Mouse (Mus musculus) kidney, postnatal 0 days (tissue): Measurements from ENCODE around the gene Lin7a. TPM values are rescaled to one million over a fixed set of nuclear protein-coding genes. Genes with fewer than 3 reads are reported as not detected.
A peak's percentile ranks its signal among the peaks of the same experiment; 100 is the strongest.

Source experiments
- ATAC-seq: fragments of 200-750 bp; cut with Nextera tagmentation; replicated peaks from 2 replicates; pipeline ENCODE4 v1.8.0; 2017; ENCODE audit warnings: low read depth, moderate number of reproducible peaks, moderate TSS enrichment, moderate library complexity; ENCODE audit not compliant: low FRiP score
- DNase-seq: peaks from one replicate; pipeline ENCODE4 v3.0.0-alpha.2; 2016; ENCODE audit warnings: low spot score
- H3K27ac ChIP-seq: fragments of 300-500 bp; sonication (generic); 2 replicates; pipeline ENCODE4 v1.5.1; 2014; ENCODE audit warnings: mild to moderate bottlenecking
- H3K27me3 ChIP-seq: fragments of 300-500 bp; sonication (generic); 2 replicates; pipeline ENCODE4 v1.6.1; 2014; ENCODE audit warnings: low read length, mixed read lengths; ENCODE audit not compliant: insufficient read depth
- H3K36me3 ChIP-seq: fragments of 300-500 bp; sonication (generic); 2 replicates; pipeline ENCODE4 v1.6.1; 2014; ENCODE audit warnings: low read length, mixed read lengths; ENCODE audit not compliant: insufficient read depth
- H3K4me1 ChIP-seq: fragments of 300-500 bp; sonication (generic); replicated peaks from 2 replicates; pipeline ENCODE4 v1.6.1; 2014; ENCODE audit warnings: antibody characterized with exemption, low read length, mixed read lengths; ENCODE audit not compliant: insufficient read depth
- H3K4me2 ChIP-seq: fragments of 300-500 bp; sonication (generic); 2 replicates; pipeline ENCODE4 v1.6.1; 2014; ENCODE audit warnings: mild to moderate bottlenecking, low read length, moderate library complexity, mixed read lengths
- H3K4me3 ChIP-seq: fragments of 300-500 bp; sonication (generic); replicated peaks from 2 replicates; pipeline ENCODE4 v1.5.1; 2014; ENCODE audit warnings: low read depth, low read length
- H3K9ac ChIP-seq: fragments of 300-500 bp; sonication (generic); 2 replicates; pipeline ENCODE4 v1.6.1; 2014; ENCODE audit warnings: low read depth, low read length
- H3K9me3 ChIP-seq: fragments of 300-500 bp; sonication (generic); replicated peaks from 2 replicates; pipeline ENCODE4 v1.6.1; 2016; ENCODE audit warnings: low read length, inconsistent platforms, mixed read lengths
- CTCF ChIP-seq: IDR thresholded peaks from 2 replicates; pipeline ENCODE4 v1.5.1; 2016; ENCODE audit warnings: antibody characterized with exemption, low read depth, mild to moderate bottlenecking, moderate library complexity
- WGBS: fragments of 180-500 bp; shearing (Covaris S2); extraction: QIAGEN DNeasy Blood & Tissue Kit; methylation state at CpG from one replicate; pipeline ENCODE4 v1.1.7; 2014; 5-methylcytosine and 5-hydroxymethylcytosine counted together
- polyA plus RNA-seq: library from polyadenylated mRNA; unstranded; fragments of >200 nt; fragmentation: Nextera tagmentation; extraction: Ambion mirVana; gene quantifications from 2 replicates; pipeline ENCODE4 v1.2.1, GENCODE M21; 2015

The Lin7a gene
- polyA plus RNA-seq, 1 experiment from 2014 or later, result 0.54 TPM

DNA sequence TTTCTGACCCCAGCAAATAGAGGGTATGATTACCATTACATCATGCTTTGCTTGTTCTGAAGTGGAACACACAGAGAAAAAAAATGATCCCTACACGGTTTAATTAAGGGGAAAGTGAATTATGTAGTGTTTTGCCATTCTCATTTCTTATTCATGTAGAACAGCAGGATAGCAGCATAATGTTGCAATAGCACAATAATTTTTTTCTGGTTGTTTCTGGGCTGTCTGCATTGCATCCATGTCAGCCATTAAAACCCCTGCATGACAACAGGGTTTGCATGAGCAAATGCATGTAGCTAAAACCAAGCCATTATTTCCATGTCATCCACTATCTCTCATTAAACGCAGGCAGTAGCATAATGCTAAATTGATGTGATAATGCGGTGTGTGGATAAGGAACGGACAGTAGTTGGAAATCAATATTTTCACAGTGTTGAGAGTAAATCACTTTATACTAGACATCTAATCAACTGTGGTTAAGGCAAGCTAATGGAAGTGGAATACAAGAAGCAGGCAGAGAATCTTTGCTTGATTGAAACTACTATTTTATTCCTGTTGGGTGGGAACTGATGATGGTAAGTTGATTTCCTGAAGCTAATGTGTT lies 109.8 kb downstream of the Lin7a start:
- WGBS, result 78% methylated on average over 4 of the region's 4 CpGs
- no peaks in the 10 kb centered on the region for H3K36me3 ChIP-seq
- no peak for TF ChIP-seq CTCF

DNA sequence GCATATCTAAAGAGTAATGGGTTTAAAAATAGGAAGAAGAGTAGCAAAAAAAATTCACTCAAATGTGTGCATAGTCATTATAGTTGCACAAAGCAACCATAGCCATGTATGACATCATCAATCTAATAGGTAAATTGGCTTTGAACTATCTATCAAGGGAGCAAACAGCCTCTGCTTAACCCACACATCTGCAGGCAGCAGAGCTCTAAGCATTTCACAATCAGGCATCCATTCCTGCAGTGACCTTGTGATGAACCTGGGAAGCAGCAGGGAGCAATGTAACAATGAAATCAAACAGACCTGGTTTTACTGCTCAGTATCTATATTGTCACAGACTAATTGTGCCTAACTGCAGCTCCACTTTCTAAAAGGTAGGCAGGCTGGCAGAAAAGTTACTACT lies 112.3 kb downstream of the Lin7a start:
- Histone ChIP-seq H3K36me3 (no peaks in the 10 kb centered on the region), H3K4me1 (no peaks in the 10 kb centered on the region), H3K27me3 (no peaks in the 10 kb centered on the region), H3K4me3 (no peak overlapping the region), H3K9me3 (no peaks in the 10 kb centered on the region), H3K4me2 (no peak overlapping the region), H3K9ac (no peak overlapping the region), H3K27ac (no peak overlapping the region)
- DNase-seq (no peak), ATAC-seq (no peak)
- no peak for TF ChIP-seq CTCF

More for the DNA sequence above, 109.8 kb downstream of the Lin7a start:
- Histone ChIP-seq H3K27ac (no peak overlapping the region), H3K9ac (no peak overlapping the region), H3K9me3 (no peaks in the 10 kb centered on the region), H3K4me3 (no peak overlapping the region), H3K4me2 (no peak overlapping the region), H3K4me1 (no peaks in the 10 kb centered on the region), H3K27me3 (no peaks in the 10 kb centered on the region)
- DNase-seq, result no peak
- ATAC-seq, result no peak

DNA sequence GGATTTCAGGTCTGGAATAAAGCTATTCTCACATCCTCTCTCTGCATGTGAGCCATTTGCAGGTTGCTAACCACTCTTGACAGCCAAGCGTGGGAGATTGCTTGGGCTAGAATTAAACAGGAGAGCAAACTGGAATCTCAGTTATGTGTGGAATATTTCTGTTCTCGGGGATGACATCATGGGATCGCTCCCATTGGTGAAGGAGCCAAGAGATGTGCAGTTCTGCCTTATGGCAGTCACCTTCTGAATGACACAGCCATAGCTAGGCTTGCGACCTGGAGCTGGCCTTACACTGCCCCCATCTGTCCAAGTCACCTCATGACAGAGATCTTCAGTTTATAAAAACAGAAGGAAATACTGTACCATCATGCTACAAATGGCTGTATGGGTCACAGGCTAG lies 118.0 kb downstream of the Lin7a start:
- H3K4me3 ChIP-seq, result no peak overlapping the region
- no peak overlapping the region for H3K9ac ChIP-seq
- peak; percentile 45 for DNase-seq
- peak; percentile 77 for TF ChIP-seq CTCF
- WGBS, result 51% methylated on average over 4 of the region's 4 CpGs
- H3K4me2 ChIP-seq, result no peak overlapping the region
- no peaks in the 10 kb centered on the region for H3K9me3 ChIP-seq
- H3K36me3 ChIP-seq, result no peaks in the 10 kb centered on the region
- no peak overlapping the region for H3K27ac ChIP-seq
- no peaks in the 10 kb centered on the region for H3K27me3 ChIP-seq
- H3K4me1 ChIP-seq, result no peaks in the 10 kb centered on the region
- peak; percentile 87 for ATAC-seq

DNA sequence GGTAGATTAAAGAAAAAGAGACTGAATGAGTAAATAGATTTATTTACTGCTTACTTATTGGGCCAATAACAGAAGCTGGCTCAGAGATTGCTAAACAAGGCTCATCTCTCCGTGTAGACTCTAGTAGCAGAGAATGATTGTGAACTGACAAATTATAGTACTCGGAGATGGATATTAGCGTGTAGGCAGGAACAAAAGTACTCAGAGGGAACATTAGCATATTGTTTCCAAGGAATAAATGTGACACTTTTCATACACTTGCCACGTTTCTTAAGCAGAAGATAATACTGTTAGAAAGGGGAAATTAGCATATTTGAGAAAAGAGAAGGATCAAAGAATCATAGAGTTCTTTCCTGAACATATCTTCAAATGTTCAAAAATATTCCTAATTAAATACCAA lies 133.9 kb downstream of the Lin7a start:
- ATAC-seq, result no peak
- whole genome bisulfite sequencing, result 79% methylated on average over 4 of the region's 4 CpGs
- no peak overlapping the region for H3K27ac ChIP-seq
- H3K4me2 ChIP-seq, result no peak overlapping the region
- no peaks in the 10 kb centered on the region for H3K4me1 ChIP-seq
- H3K9ac ChIP-seq, result no peak overlapping the region
- DNase-seq, result no peak
- H3K9me3 ChIP-seq, result no peaks in the 10 kb centered on the region
- no peaks in the 10 kb centered on the region for H3K27me3 ChIP-seq
- H3K4me3 ChIP-seq, result no peak overlapping the region
- no peak for TF ChIP-seq CTCF
- no peaks in the 10 kb centered on the region for H3K36me3 ChIP-seq

DNA sequence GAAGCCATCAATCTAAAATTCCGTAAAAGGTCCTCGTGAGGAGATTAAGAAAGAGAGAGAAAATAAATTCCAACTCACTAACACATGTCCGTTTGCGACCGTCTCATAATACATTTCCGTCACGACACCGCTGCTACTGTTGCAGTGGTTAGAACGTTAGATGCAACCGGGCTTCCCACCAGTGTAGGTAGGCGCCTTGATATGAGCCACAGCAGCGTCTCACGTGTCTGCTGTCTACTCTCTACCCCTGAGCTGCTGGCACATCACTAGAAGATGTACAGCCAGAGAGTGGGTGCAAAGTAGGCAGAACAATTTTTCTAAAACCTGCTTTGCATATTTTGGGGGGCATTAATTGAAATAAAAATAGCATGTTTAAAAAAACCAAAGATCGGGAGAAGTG lies 146.8 kb downstream of the Lin7a start:
- Histone ChIP-seq H3K27ac (no peak overlapping the region), H3K9ac (no peak overlapping the region), H3K9me3 (no peaks in the 10 kb centered on the region), H3K4me2 (no peak overlapping the region), H3K4me3 (no peak overlapping the region), H3K4me1 (no peaks in the 10 kb centered on the region), H3K27me3 (no peaks in the 10 kb centered on the region), H3K36me3 (no peaks in the 10 kb centered on the region)
- DNase-seq, result no peak
- 84% methylated on average over 14 of the region's 14 CpGs for WGBS
- no peak for ATAC-seq
- TF ChIP-seq CTCF, result no peak

DNA sequence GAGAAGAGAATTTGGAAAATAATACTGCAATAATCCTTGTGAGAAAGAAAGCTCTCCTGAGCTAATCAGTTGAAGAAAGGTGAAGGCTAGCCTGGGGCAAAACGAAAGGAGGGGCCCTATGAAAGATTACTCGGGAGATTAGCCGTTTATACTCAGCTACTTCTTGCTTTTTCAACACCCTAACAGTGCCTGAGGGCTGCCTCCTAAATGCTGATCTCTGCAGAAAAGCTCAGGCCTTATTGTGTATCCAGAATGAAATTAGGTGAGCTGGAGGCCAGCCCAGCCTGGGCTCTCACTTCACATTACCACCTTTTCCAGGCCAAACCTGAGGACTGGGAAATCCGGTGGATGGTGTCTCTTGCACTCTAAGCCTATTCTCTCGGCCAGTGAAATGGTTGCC lies 165.5 kb downstream of the Lin7a start:
- no peak for TF ChIP-seq CTCF
- H3K27ac ChIP-seq, result no peak overlapping the region
- H3K4me3 ChIP-seq, result no peak overlapping the region
- no peak overlapping the region for H3K4me2 ChIP-seq
- ATAC-seq (no peak), DNase-seq (no peak)
- H3K36me3 ChIP-seq, result no peaks in the 10 kb centered on the region
- H3K27me3 ChIP-seq, result no peaks in the 10 kb centered on the region
- 63% methylated on average over 5 of the region's 5 CpGs for WGBS
- no peak overlapping the region for H3K9ac ChIP-seq
- H3K4me1 ChIP-seq, result no peaks in the 10 kb centered on the region
- no peaks in the 10 kb centered on the region for H3K9me3 ChIP-seq

DNA sequence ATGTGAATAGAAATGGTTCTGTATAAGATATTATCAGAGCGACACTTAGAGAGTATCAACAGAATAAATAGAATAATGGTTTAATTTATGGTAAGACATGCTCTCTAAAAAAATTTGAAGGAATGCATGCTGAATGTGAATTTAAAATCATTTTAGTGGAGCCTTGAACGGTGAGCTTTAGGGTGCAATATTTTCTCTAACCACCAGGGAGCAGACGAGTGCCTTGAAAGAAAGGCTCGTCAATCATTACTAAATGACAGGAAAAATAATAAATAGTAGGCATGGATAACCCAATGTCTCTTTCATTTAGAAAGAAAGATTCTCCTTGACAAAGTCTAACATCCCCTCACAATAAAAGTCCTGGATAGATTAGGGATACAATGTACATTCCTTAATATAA lies 171.3 kb downstream of the Lin7a start:
- 12% methylated on average over 4 of the region's 4 CpGs for WGBS
- H3K27ac ChIP-seq, result no peak overlapping the region
- no peaks in the 10 kb centered on the region for H3K4me1 ChIP-seq
- no peaks in the 10 kb centered on the region for H3K36me3 ChIP-seq
- H3K4me2 ChIP-seq, result no peak overlapping the region
- DNase-seq, result peak; percentile 31
- H3K9me3 ChIP-seq, result no peaks in the 10 kb centered on the region
- H3K27me3 ChIP-seq, result no peaks in the 10 kb centered on the region
- H3K9ac ChIP-seq, result no peak overlapping the region
- TF ChIP-seq CTCF, result peak; percentile 85
- no peak overlapping the region for H3K4me3 ChIP-seq
- ATAC-seq, result no peak
